Mouse (Mus musculus): ENCODE data around the gene Lrrfip2. TPM values are rescaled to one million over a fixed set of nuclear protein-coding genes. Genes with fewer than 3 reads are reported as not detected.

Gene Lrrfip2
- polyA plus RNA-seq, 1 experiment from 2014 or later, result 37.8 TPM

GRCm38 (mm10) chr9:111204601-111205375, 87.4 kb downstream of the Lrrfip2 start:
- 44% methylated on average over 9 of the region's 9 CpGs for WGBS

GRCm38 (mm10) chr9:111207683-111208082, 90.3 kb downstream of the Lrrfip2 start:
- no peak overlapping the region for H3K4me3 ChIP-seq (ENCODE audit: low read length)
- WGBS, result 48% methylated on average over 3 of the region's 3 CpGs
- no peak overlapping the region for H3K27ac ChIP-seq (ENCODE audit: low read length)
- H3K36me3 ChIP-seq (ENCODE audit: insufficient read depth, low read length), result peaks cover 7% of the 10 kb centered on the region; the same call in 1 of the 2 replicates
- H3K27me3 ChIP-seq (ENCODE audit: insufficient read depth, low read length), result no peaks in the 10 kb centered on the region
- H3K4me2 ChIP-seq (replicated peaks; ENCODE audit: low read depth, low read length), result no peak overlapping the region
- H3K9me3 ChIP-seq (ENCODE audit: low read length), result no peaks in the 10 kb centered on the region
- H3K9ac ChIP-seq (replicated peaks; ENCODE audit: low read length), result no peak overlapping the region
- no peak for ATAC-seq (ENCODE audit: low FRiP score, low TSS enrichment)
- H3K4me1 ChIP-seq (ENCODE audit: insufficient read depth, low read length), result peaks cover 8% of the 10 kb centered on the region; the same call in 1 of the 2 replicates

More at GRCm38 (mm10) chr9:111204601-111205375, 87.4 kb downstream of the Lrrfip2 start:
- Histone ChIP-seq H3K27me3 (ENCODE audit: insufficient read depth, low read length) (no peaks in the 10 kb centered on the region), H3K27ac (ENCODE audit: low read length) (peak overlapping the region; percentile 76), H3K4me3 (ENCODE audit: low read length) (no peak overlapping the region), H3K36me3 (ENCODE audit: insufficient read depth, low read length) (peaks cover 7% of the 10 kb centered on the region; the same call in 1 of the 2 replicates), H3K9ac (replicated peaks; ENCODE audit: low read length) (no peak overlapping the region), H3K4me2 (replicated peaks; ENCODE audit: low read depth, low read length) (peak overlapping the region; percentile 5), H3K4me1 (ENCODE audit: insufficient read depth, low read length) (peaks cover 8% of the 10 kb centered on the region; the same call in 1 of the 2 replicates), H3K9me3 (ENCODE audit: low read length) (no peaks in the 10 kb centered on the region)
- no peak for ATAC-seq (ENCODE audit: low FRiP score, low TSS enrichment)

GRCm38 (mm10) chr9:111208185-111208584, 90.8 kb downstream of the Lrrfip2 start:
- WGBS, result 96% methylated on average over 3 of the region's 3 CpGs

GRCm38 (mm10) chr9:111209158-111209699, 91.8 kb downstream of the Lrrfip2 start:
- H3K9ac ChIP-seq (replicated peaks; ENCODE audit: low read length), result no peak overlapping the region
- no peak overlapping the region for H3K4me3 ChIP-seq (ENCODE audit: low read length)
- H3K36me3 ChIP-seq (ENCODE audit: insufficient read depth, low read length), result peaks cover 4% of the 10 kb centered on the region; the same call in 1 of the 2 replicates
- H3K27ac ChIP-seq (ENCODE audit: low read length), result no peak overlapping the region
- 84% methylated on average over 7 of the region's 7 CpGs for WGBS
- H3K9me3 ChIP-seq (ENCODE audit: low read length), result no peaks in the 10 kb centered on the region
- H3K4me1 ChIP-seq (ENCODE audit: insufficient read depth, low read length), result peaks cover 14% of the 10 kb centered on the region
- no peaks in the 10 kb centered on the region for H3K27me3 ChIP-seq (ENCODE audit: insufficient read depth, low read length)
- H3K4me2 ChIP-seq (replicated peaks; ENCODE audit: low read depth, low read length), result no peak overlapping the region
- ATAC-seq (ENCODE audit: low FRiP score, low TSS enrichment), result no peak

More at GRCm38 (mm10) chr9:111208185-111208584, 90.8 kb downstream of the Lrrfip2 start:
- Histone ChIP-seq H3K36me3 (ENCODE audit: insufficient read depth, low read length) (peaks cover 7% of the 10 kb centered on the region; the same call in 1 of the 2 replicates), H3K4me1 (ENCODE audit: insufficient read depth, low read length) (peaks cover 8% of the 10 kb centered on the region; the same call in 1 of the 2 replicates), H3K4me2 (replicated peaks; ENCODE audit: low read depth, low read length) (no peak overlapping the region), H3K9me3 (ENCODE audit: low read length) (no peaks in the 10 kb centered on the region), H3K4me3 (ENCODE audit: low read length) (no peak overlapping the region), H3K9ac (replicated peaks; ENCODE audit: low read length) (no peak overlapping the region), H3K27me3 (ENCODE audit: insufficient read depth, low read length) (no peaks in the 10 kb centered on the region), H3K27ac (ENCODE audit: low read length) (no peak overlapping the region)
- no peak for ATAC-seq (ENCODE audit: low FRiP score, low TSS enrichment)

GRCm38 (mm10) chr9:111210412-111210811, 93.0 kb downstream of the Lrrfip2 start:
- no peak overlapping the region for H3K27ac ChIP-seq (ENCODE audit: low read length)
- peaks cover 9% of the 10 kb centered on the region for H3K36me3 ChIP-seq (ENCODE audit: insufficient read depth, low read length)
- no peak overlapping the region for H3K4me3 ChIP-seq (ENCODE audit: low read length)
- H3K9me3 ChIP-seq (ENCODE audit: low read length), result no peaks in the 10 kb centered on the region
- no peak for ATAC-seq (ENCODE audit: low FRiP score, low TSS enrichment)
- 83% methylated on average over 4 of the region's 4 CpGs for WGBS
- H3K27me3 ChIP-seq (ENCODE audit: insufficient read depth, low read length), result no peaks in the 10 kb centered on the region
- no peak overlapping the region for H3K9ac ChIP-seq (replicated peaks; ENCODE audit: low read length)
- peaks cover 6% of the 10 kb centered on the region; the same call in 1 of the 2 replicates for H3K4me1 ChIP-seq (ENCODE audit: insufficient read depth, low read length)
- H3K4me2 ChIP-seq (replicated peaks; ENCODE audit: low read depth, low read length), result no peak overlapping the region

GRCm38 (mm10) chr9:111211122-111212041, 94.0 kb downstream of the Lrrfip2 start:
- WGBS, result 76% methylated on average over 10 of the region's 10 CpGs
- H3K27ac ChIP-seq (ENCODE audit: low read length), result no peak overlapping the region
- ATAC-seq (ENCODE audit: low FRiP score, low TSS enrichment), result no peak
- peaks cover 9% of the 10 kb centered on the region for H3K36me3 ChIP-seq (ENCODE audit: insufficient read depth, low read length)
- H3K4me1 ChIP-seq (ENCODE audit: insufficient read depth, low read length), result peaks cover 6% of the 10 kb centered on the region; the same call in 1 of the 2 replicates
- no peak overlapping the region for H3K4me2 ChIP-seq (replicated peaks; ENCODE audit: low read depth, low read length)
- H3K4me3 ChIP-seq (ENCODE audit: low read length), result no peak overlapping the region
- H3K9me3 ChIP-seq (ENCODE audit: low read length), result no peaks in the 10 kb centered on the region
- no peaks in the 10 kb centered on the region for H3K27me3 ChIP-seq (ENCODE audit: insufficient read depth, low read length)
- H3K9ac ChIP-seq (replicated peaks; ENCODE audit: low read length), result no peak overlapping the region

- no peak for ATAC-seq (ENCODE audit: low FRiP score, low TSS enrichment)
These were observed 96.1 kb downstream of the Lrrfip2 start for GRCm38 (mm10) chr9:111213501-111213900.

GRCm38 (mm10) chr9:111216424-111216823, 99.0 kb downstream of the Lrrfip2 start:
- Histone ChIP-seq H3K27me3 (ENCODE audit: insufficient read depth, low read length) (no peaks in the 10 kb centered on the region), H3K4me3 (ENCODE audit: low read length) (no peak overlapping the region), H3K36me3 (ENCODE audit: insufficient read depth, low read length) (peaks cover 7% of the 10 kb centered on the region; the same call in 1 of the 2 replicates), H3K4me1 (ENCODE audit: insufficient read depth, low read length) (peaks cover 6% of the 10 kb centered on the region; the same call in 1 of the 2 replicates), H3K4me2 (replicated peaks; ENCODE audit: low read depth, low read length) (no peak overlapping the region), H3K9me3 (ENCODE audit: low read length) (no peaks in the 10 kb centered on the region), H3K9ac (replicated peaks; ENCODE audit: low read length) (no peak overlapping the region), H3K27ac (ENCODE audit: low read length) (no peak overlapping the region)
- ATAC-seq (ENCODE audit: low FRiP score, low TSS enrichment), result no peak

More at GRCm38 (mm10) chr9:111213501-111213900, 96.1 kb downstream of the Lrrfip2 start:
- Histone ChIP-seq H3K9ac (replicated peaks; ENCODE audit: low read length) (no peak overlapping the region), H3K4me3 (ENCODE audit: low read length) (no peak overlapping the region), H3K4me1 (ENCODE audit: insufficient read depth, low read length) (peaks cover 6% of the 10 kb centered on the region; the same call in 1 of the 2 replicates), H3K36me3 (ENCODE audit: insufficient read depth, low read length) (peaks cover 5% of the 10 kb centered on the region; the same call in 1 of the 2 replicates), H3K4me2 (replicated peaks; ENCODE audit: low read depth, low read length) (no peak overlapping the region), H3K9me3 (ENCODE audit: low read length) (no peaks in the 10 kb centered on the region), H3K27me3 (ENCODE audit: insufficient read depth, low read length) (no peaks in the 10 kb centered on the region), H3K27ac (ENCODE audit: low read length) (no peak overlapping the region)
- WGBS, result 50% methylated on average over 6 of the region's 6 CpGs

- no peaks in the 10 kb centered on the region for H3K9me3 ChIP-seq (ENCODE audit: low read length)
- H3K27me3 ChIP-seq (ENCODE audit: insufficient read depth, low read length), result no peaks in the 10 kb centered on the region
- H3K27ac ChIP-seq (ENCODE audit: low read length), result no peak overlapping the region
- ATAC-seq (ENCODE audit: low FRiP score, low TSS enrichment), result no peak
- peaks cover 13% of the 10 kb centered on the region for H3K36me3 ChIP-seq (ENCODE audit: insufficient read depth, low read length)
- H3K4me1 ChIP-seq (ENCODE audit: insufficient read depth, low read length), result no peaks in the 10 kb centered on the region
- H3K4me3 ChIP-seq (ENCODE audit: low read length), result no peak overlapping the region
- no peak overlapping the region for H3K9ac ChIP-seq (replicated peaks; ENCODE audit: low read length)
- 86% methylated on average over 5 of the region's 5 CpGs for WGBS
- no peak overlapping the region for H3K4me2 ChIP-seq (replicated peaks; ENCODE audit: low read depth, low read length)
These were observed 103.2 kb downstream of the Lrrfip2 start for GRCm38 (mm10) chr9:111220551-111221080.
